Mouse (Mus musculus) forebrain, embryonic 10.5 days (tissue): ENCODE data around the gene Clpsl2. TPM values are rescaled to one million over a fixed set of nuclear protein-coding genes. Genes with fewer than 3 reads are reported as not detected.
A peak's percentile ranks its signal among the peaks of the same experiment; 100 is the strongest.
"Not testable (repeated sequence)": the region's sequence is repeated elsewhere in the genome, so short reads cannot be mapped to it uniquely, and the experiment has no call there.

Experiments
- DNase-seq: peaks from one replicate; pipeline ENCODE4 v3.0.0-alpha.2; 2017; ENCODE audit warnings: low spot score; ENCODE audit errors: extremely low spot score
- H3K27ac ChIP-seq: fragments of 300-500 bp; sonication (generic); 2 replicates; pipeline ENCODE4 v1.5.1; 2016; ENCODE audit warnings: mild to moderate bottlenecking
- H3K27me3 ChIP-seq: fragments of 300-500 bp; sonication (generic); 2 replicates; pipeline ENCODE4 v1.6.1; 2016; ENCODE audit warnings: mild to moderate bottlenecking; ENCODE audit not compliant: poor library complexity, severe bottlenecking
- H3K36me3 ChIP-seq: fragments of 300-500 bp; sonication (generic); replicated peaks from 2 replicates; pipeline ENCODE4 v1.6.1; 2016; ENCODE audit warnings: mild to moderate bottlenecking, moderate library complexity
- H3K4me1 ChIP-seq: fragments of 300-500 bp; sonication (generic); 2 replicates; pipeline ENCODE4 v1.6.1; 2016
- H3K4me3 ChIP-seq: fragments of 300-500 bp; sonication (generic); 2 replicates; pipeline ENCODE4 v1.5.1; 2016; ENCODE audit warnings: mild to moderate bottlenecking, moderate library complexity
- H3K9me3 ChIP-seq: fragments of 300-500 bp; sonication (generic); 2 replicates; pipeline ENCODE4 v1.6.1; 2016; ENCODE audit warnings: mild to moderate bottlenecking, moderate library complexity
- WGBS: fragments of 180-500 bp; shearing (Covaris S2); methylation state at CpG from one replicate; pipeline ENCODE4 v1.1.7; 2016; 5-methylcytosine and 5-hydroxymethylcytosine counted together
- polyA plus RNA-seq: library from polyadenylated mRNA; unstranded; fragments of >200 nt; fragmentation: Nextera tagmentation; extraction: Ambion mirVana; gene quantifications from 2 replicates; pipeline ENCODE4 v1.2.1, GENCODE M21; 2016

Clpsl2 gene
- polyA plus RNA-seq, 1 experiment from 2014 or later: not detected

GRCm38 (mm10) chr17:28548550-28548949 is 661 bp upstream of the Clpsl2 start:
- Histone ChIP-seq H3K27me3 (no peaks in the 10 kb centered on the region), H3K4me3 (no peak overlapping the region), H3K36me3 (no peaks in the 10 kb centered on the region), H3K27ac (no peak overlapping the region), H3K4me1 (peaks cover 15% of the 10 kb centered on the region), H3K9me3 (no peaks in the 10 kb centered on the region)
- no peak for DNase-seq
- WGBS: 71% methylated on average over 11 of the region's 11 CpGs

GRCm38 (mm10) chr17:28553040-28553793 is 4.0 kb downstream of the Clpsl2 start:
- Histone ChIP-seq H3K36me3 (no peaks in the 10 kb centered on the region), H3K9me3 (no peaks in the 10 kb centered on the region), H3K27ac (no peak overlapping the region), H3K4me3 (no peak overlapping the region), H3K4me1 (peaks cover 42% of the 10 kb centered on the region), H3K27me3 (no peaks in the 10 kb centered on the region)
- DNase-seq: peak; percentile 71
- 8% methylated on average over 14 of the region's 14 CpGs for WGBS

GRCm38 (mm10) chr17:28554021-28554420 is 4.8 kb downstream of the Clpsl2 start:
- H3K27me3 ChIP-seq, H3K4me3 ChIP-seq, H3K36me3 ChIP-seq, DNase-seq, H3K9me3 ChIP-seq: not testable (repeated sequence)
- WGBS: 89% methylated on average over 4 of the region's 4 CpGs
- Histone ChIP-seq H3K27ac (0 out of 2 replicates have a peak overlapping the region, but pooled peaks have one; percentile 44), H3K4me1 (peaks cover 42% of the 10 kb centered on the region)

- Histone ChIP-seq H3K27ac (peak overlapping the region; percentile 16; the same call in 1 of the 2 replicates), H3K27me3 (no peaks in the 10 kb centered on the region), H3K36me3 (no peaks in the 10 kb centered on the region), H3K4me3 (no peak overlapping the region), H3K4me1 (peaks cover 45% of the 10 kb centered on the region), H3K9me3 (no peaks in the 10 kb centered on the region)
- WGBS: 65% methylated on average over 6 of the region's 6 CpGs
- no peak for DNase-seq
Observed at GRCm38 (mm10) chr17:28556635-28557396, 7.6 kb downstream of the Clpsl2 start.

- Histone ChIP-seq H3K27me3 (no peaks in the 10 kb centered on the region), H3K27ac (no peak overlapping the region), H3K4me3 (no peak overlapping the region), H3K9me3 (no peaks in the 10 kb centered on the region), H3K4me1 (peaks cover 46% of the 10 kb centered on the region), H3K36me3 (no peaks in the 10 kb centered on the region)
- 79% methylated on average over 6 of the region's 6 CpGs for WGBS
- DNase-seq: no peak
Observed at GRCm38 (mm10) chr17:28557772-28558171, 8.6 kb downstream of the Clpsl2 start.

- no peak within 1 kb of the TSS; the same call in 1 of the 2 replicates for H3K27ac ChIP-seq
- H3K36me3 ChIP-seq: no peaks in the 10 kb centered on the region
- no peak for DNase-seq
- H3K4me3 ChIP-seq: no peak within 1 kb of the TSS
- peaks cover 26% of the 10 kb centered on the region for H3K4me1 ChIP-seq
- no peaks in the 10 kb centered on the region for H3K9me3 ChIP-seq
- H3K27me3 ChIP-seq: no peaks in the 10 kb centered on the region
- WGBS: 88% methylated on average over 4 of the region's 4 CpGs
Observed at GRCm38 (mm10) chr17:28560598-28560997, 11.4 kb downstream of the Clpsl2 start, which contains the start of gene Clps. TSS of gene Clps (minus strand) at chr17:28560766.

GRCm38 (mm10) chr17:28561613-28562012 is 12.4 kb downstream of the Clpsl2 start:
- no peaks in the 10 kb centered on the region for H3K27me3 ChIP-seq
- DNase-seq: no peak
- 65% methylated on average over 7 of the region's 7 CpGs for WGBS
- H3K9me3 ChIP-seq: no peaks in the 10 kb centered on the region
- H3K4me3 ChIP-seq: no peak overlapping the region
- H3K27ac ChIP-seq: no peak overlapping the region; the same call in 1 of the 2 replicates
- no peaks in the 10 kb centered on the region for H3K36me3 ChIP-seq
- H3K4me1 ChIP-seq: peaks cover 16% of the 10 kb centered on the region

- H3K4me1 ChIP-seq: peaks cover 14% of the 10 kb centered on the region
- H3K4me3 ChIP-seq: no peak overlapping the region
- H3K36me3 ChIP-seq: no peaks in the 10 kb centered on the region
- no peaks in the 10 kb centered on the region for H3K27me3 ChIP-seq
- H3K9me3 ChIP-seq: no peaks in the 10 kb centered on the region
- H3K27ac ChIP-seq: no peak overlapping the region
- no peak for DNase-seq
Observed at GRCm38 (mm10) chr17:28565181-28565580, 16.0 kb downstream of the Clpsl2 start.

- Histone ChIP-seq H3K27ac (no peak overlapping the region), H3K36me3 (no peaks in the 10 kb centered on the region), H3K4me1 (peaks cover 3% of the 10 kb centered on the region; the same call in 1 of the 2 replicates), H3K9me3 (no peaks in the 10 kb centered on the region), H3K27me3 (no peaks in the 10 kb centered on the region), H3K4me3 (no peak overlapping the region)
- DNase-seq: no peak
- 33% methylated on average over 3 of the region's 3 CpGs for WGBS
Observed at GRCm38 (mm10) chr17:28567541-28567940, 18.3 kb downstream of the Clpsl2 start.

GRCm38 (mm10) chr17:28571868-28572267 is 22.7 kb downstream of the Clpsl2 start:
- 87% methylated on average over 3 of the region's 3 CpGs for WGBS
- Histone ChIP-seq H3K36me3 (no peaks in the 10 kb centered on the region), H3K9me3 (no peaks in the 10 kb centered on the region), H3K27ac (no peak overlapping the region), H3K4me1 (peaks cover 14% of the 10 kb centered on the region), H3K27me3 (peaks cover 5% of the 10 kb centered on the region; the same call in 1 of the 2 replicates), H3K4me3 (no peak overlapping the region)
- no peak for DNase-seq

- Histone ChIP-seq H3K27ac (no peak overlapping the region), H3K4me3 (no peak overlapping the region), H3K27me3 (peaks cover 5% of the 10 kb centered on the region; the same call in 1 of the 2 replicates), H3K4me1 (peaks cover 13% of the 10 kb centered on the region), H3K9me3 (no peaks in the 10 kb centered on the region), H3K36me3 (no peaks in the 10 kb centered on the region)
- WGBS: 84% methylated on average over 7 of the region's 7 CpGs
- no peak for DNase-seq
Observed at GRCm38 (mm10) chr17:28572521-28572920, 23.3 kb downstream of the Clpsl2 start.

GRCm38 (mm10) chr17:28572941-28573340 is 23.7 kb downstream of the Clpsl2 start:
- H3K27ac ChIP-seq: no peak overlapping the region
- WGBS: 85% methylated on average over 6 of the region's 6 CpGs
- H3K36me3 ChIP-seq: no peaks in the 10 kb centered on the region
- H3K9me3 ChIP-seq: no peaks in the 10 kb centered on the region
- no peak for DNase-seq
- H3K27me3 ChIP-seq: peaks cover 5% of the 10 kb centered on the region; the same call in 1 of the 2 replicates
- H3K4me1 ChIP-seq: peaks cover 10% of the 10 kb centered on the region
- H3K4me3 ChIP-seq: no peak overlapping the region
